In the genomic region with DNA sequence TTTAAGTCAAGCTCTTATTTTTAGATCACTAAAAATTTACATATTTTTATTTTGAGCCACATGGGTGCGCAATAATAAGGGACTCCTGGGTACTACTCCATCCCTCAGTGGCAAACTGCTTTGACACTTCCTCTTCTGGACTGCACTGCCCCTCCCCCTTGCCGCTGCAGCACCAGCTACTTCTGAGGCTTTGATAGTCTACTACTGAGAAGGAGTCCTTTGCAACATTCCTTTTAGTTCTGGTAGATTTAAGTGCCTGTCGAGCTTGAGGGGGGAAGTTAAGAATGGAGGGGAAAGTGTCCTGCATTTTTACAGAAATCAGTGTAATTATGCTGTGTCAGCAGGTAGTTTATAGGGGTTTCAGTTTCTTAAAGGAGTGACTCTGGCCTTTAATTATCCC, we compare ENCODE assay signal across 11 mouse cellular contexts.
DNase-seq lines count a peak whose midpoint lies in the region; ATAC-seq lines count a peak whose summit lies in the region.
"Had no signal": no experiment of that assay in that cellular context is flagged by ENCODE, and none has a peak within 500 bp of the region (broad histone marks: within the 10 kb centered on the region; RNA-seq: fewer than 3 reads in every experiment).

No protein-coding gene starts in this region.

- 9% methylated on average over 3 of the region's 3 CpGs for WGBS in liver, embryonic 12.5 days (ENCODE audit: insufficient replicate concordance)
- WGBS in hindbrain, embryonic 13.5 days: 29% methylated on average over 3 of the region's 3 CpGs

- H3K4me2 ChIP-seq in liver, embryonic 12.5 days: no peak overlapping the region
- no peak overlapping the region for H3K4me2 ChIP-seq in hindbrain, embryonic 13.5 days
- H3K4me2 ChIP-seq: midbrain, embryonic 12.5 days had no signal

- H3K27me3 ChIP-seq in liver, embryonic 12.5 days (replicated peaks): no peaks in the 10 kb centered on the region
- no peaks in the 10 kb centered on the region for H3K27me3 ChIP-seq in hindbrain, embryonic 13.5 days

- no peaks in the 10 kb centered on the region for H3K36me3 ChIP-seq in liver, embryonic 12.5 days
- H3K36me3 ChIP-seq in hindbrain, embryonic 13.5 days: no peaks in the 10 kb centered on the region
- H3K36me3 ChIP-seq: midbrain, embryonic 12.5 days had no signal

- H3K9me3 ChIP-seq in liver, embryonic 12.5 days (replicated peaks): no peaks in the 10 kb centered on the region
- no peaks in the 10 kb centered on the region for H3K9me3 ChIP-seq in hindbrain, embryonic 13.5 days
- H3K9me3 ChIP-seq: midbrain, embryonic 12.5 days had no signal

- no peak for ATAC-seq in liver, embryonic 12.5 days
- ATAC-seq in hindbrain, embryonic 13.5 days (ENCODE audit: low FRiP score): no peak

- peaks cover 36% of the 10 kb centered on the region for H3K4me1 ChIP-seq in liver, embryonic 12.5 days
- peaks cover 7% of the 10 kb centered on the region; the same call in 1 of the 2 replicates for H3K4me1 ChIP-seq in hindbrain, embryonic 13.5 days (replicated peaks)

- H3K4me3 ChIP-seq in liver, embryonic 12.5 days: no peak overlapping the region
- H3K4me3 ChIP-seq in hindbrain, embryonic 13.5 days: no peak overlapping the region
- H3K4me3 ChIP-seq: midbrain, embryonic 12.5 days had no signal

- no peak overlapping the region for H3K9ac ChIP-seq in liver, embryonic 12.5 days
- H3K9ac ChIP-seq in hindbrain, embryonic 13.5 days: no peak overlapping the region
- H3K9ac ChIP-seq: midbrain, embryonic 12.5 days had no signal

- DNase-seq in liver (peak; percentile 51), MEL-GATA-1-ER (ENCODE audit: extremely low read depth, low read depth) (peak; percentile 78)
- peak; percentile 31 for DNase-seq in hindlimb bud, embryonic 11.5 days (ENCODE audit: extremely low spot score, low read depth, low spot score)
- peak; percentile 58 for DNase-seq in spleen, postnatal 36 days (ENCODE audit: low spot score in 2 of 2)
- DNase-seq in cerebellum, adult 9-10 months: no peak
- no peak for DNase-seq in frontal cortex, postnatal 14 days (ENCODE audit: low spot score in 2 of 2)
- DNase-seq: cerebellum, postnatal 25 days; layer of hippocampus, adult 9-11 months had no signal

- no peak overlapping the region for H3K27ac ChIP-seq in liver, embryonic 12.5 days
- H3K27ac ChIP-seq in hindbrain, embryonic 13.5 days: no peak overlapping the region
- H3K27ac ChIP-seq: midbrain, embryonic 12.5 days had no signal

Comparison
In these comparisons a context has a peak if more than half of its experiments do, and no peak if none do; other contexts are left out.
1. DNase-seq: peak in liver (single experiment), MEL-GATA-1-ER (single experiment), hindlimb bud, embryonic 11.5 days (single experiment) and spleen, postnatal 36 days (2 of 2); none in cerebellum, adult 9-10 months (single experiment) and frontal cortex, postnatal 14 days (0 of 2).